Mouse (Mus musculus): ENCODE measurements around the gene Btbd35f28. TPM values are rescaled to one million over a fixed set of nuclear protein-coding genes. Genes with fewer than 3 reads are reported as not detected.
"Not testable (repeated sequence)": the region's sequence is repeated elsewhere in the genome, so short reads cannot be mapped to it uniquely, and the experiment has no call there.

Gene Btbd35f28
- polyA plus RNA-seq (2014; fragmentation: Nextera tagmentation; extraction: Ambion mirVana), result not detected in 2 replicates

DNA sequence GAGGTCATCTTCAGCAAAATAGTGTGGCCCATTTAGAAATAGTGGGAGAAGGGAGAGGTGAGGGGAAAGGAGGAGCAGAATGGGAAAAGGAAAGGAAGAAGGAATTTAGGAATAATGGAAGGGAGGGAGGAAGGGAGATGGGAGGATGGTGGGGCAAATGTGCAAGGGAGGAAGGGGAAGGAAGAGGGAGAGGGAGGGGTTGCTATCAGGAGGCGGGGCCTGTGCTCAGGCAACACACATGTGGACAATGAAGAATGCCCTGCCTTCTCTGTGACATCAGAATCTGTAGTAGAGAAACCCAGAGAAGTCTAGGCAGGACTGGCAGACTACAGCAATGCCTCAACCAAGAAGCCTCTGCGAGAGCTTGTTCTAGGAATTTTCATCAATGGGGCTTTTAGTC is at the start of gene Btbd35f28:
Gene Btbd35f28, plus strand, starts transcription at position 301 of the 400 bp plus-strand sequence.
- not testable (repeated sequence) for H3K9me3 ChIP-seq (ENCODE audit: control insufficient read depth, low read length); H3K27ac ChIP-seq (ENCODE audit: low read depth, low read length); H3K4me1 ChIP-seq (ENCODE audit: control insufficient read depth, insufficient read depth, low read length); DNase-seq (ENCODE audit: low spot score); H3K9ac ChIP-seq (ENCODE audit: low read length); H3K27me3 ChIP-seq (ENCODE audit: control insufficient read depth, insufficient read depth, low read length); H3K4me3 ChIP-seq (ENCODE audit: low read depth, low read length); ATAC-seq (ENCODE audit: insufficient read depth, low FRiP score, low TSS enrichment); H3K4me2 ChIP-seq (ENCODE audit: low read depth); H3K36me3 ChIP-seq (ENCODE audit: control insufficient read depth, insufficient read depth, low read length)
- WGBS, result no CpG with 5 or more reads among the region's 2 CpGs

Other genes with a start within 250 kb of the Btbd35f28 start
- gene Btbd35f16, start 239.6 kb upstream of the Btbd35f28 start, polyA plus RNA-seq (2014; fragmentation: Nextera tagmentation; extraction: Ambion mirVana), result not detected in 2 replicates
- not detected in 2 replicates for gene Btbd35f3, start 158.9 kb upstream of the Btbd35f28 start, polyA plus RNA-seq (2014; fragmentation: Nextera tagmentation; extraction: Ambion mirVana)
- not detected in 2 replicates for gene Btbd35f20, start 94.7 kb downstream of the Btbd35f28 start, polyA plus RNA-seq (2014; fragmentation: Nextera tagmentation; extraction: Ambion mirVana)
- gene Btbd35f17, start 174.1 kb downstream of the Btbd35f28 start, polyA plus RNA-seq (2014; fragmentation: Nextera tagmentation; extraction: Ambion mirVana), result not detected in 2 replicates